Mouse (Mus musculus) kidney, adult 2 months (tissue): ENCODE measurements at regions not wholly inside any gene's neighbourhood (a gene's known extent, or its start where the extent isn't known, plus 50 kb on each side); places are given as distances from the start of the nearest gene placed in this dataset.

Experiments
- CTCF ChIP-seq: fragments of 200-500 bp; conservative IDR thresholded peaks from 2 replicates; pipeline ENCODE4 v1.5.1; 2011; ENCODE audit warnings: low read depth, mild to moderate bottlenecking, control low read depth, low read length, moderate library complexity, mixed read lengths; ENCODE audit not compliant: insufficient read depth, insufficient read length
- POLR2A ChIP-seq: fragments of 200-500 bp; IDR thresholded peaks from one replicate; pipeline ENCODE4 v1.6.1; 2011; ENCODE audit warnings: low read depth, low read length, control low read depth

GRCm38 (mm10) chr15:93096335-93096734, 178.6 kb downstream of the Gxylt1 start:
- TF ChIP-seq POLR2A: no peak
- no peak for TF ChIP-seq CTCF
